Mouse (Mus musculus) spleen, adult 2 months (tissue): ENCODE data around the gene Ntsr2. TPM values are rescaled to one million over a fixed set of nuclear protein-coding genes. Genes with fewer than 3 reads are reported as not detected.
"Not testable (repeated sequence)": the region's sequence is repeated elsewhere in the genome, so short reads cannot be mapped to it uniquely, and the experiment has no call there.

Experiments used
- DNase-seq, 2 experiments: peaks; one replicate each; pipeline versions ENCODE4 v3.0.0 to v3.0.0-alpha.2; 2012 to 2021; ENCODE audit warnings: low spot score in 2 of 2, low read depth in 1 of 2
- H3K27ac ChIP-seq: fragments of 200-500 bp; 2 replicates; pipeline ENCODE4 v1.5.1; 2012; ENCODE audit warnings: low read length, inconsistent platforms; ENCODE audit not compliant: insufficient read depth
- H3K27me3 ChIP-seq: fragments of 200-500 bp; 2 replicates; pipeline ENCODE4 v1.6.1; 2012; ENCODE audit warnings: mild to moderate bottlenecking, moderate library complexity, low read length, inconsistent platforms; ENCODE audit not compliant: control insufficient read depth, insufficient read depth
- H3K36me3 ChIP-seq: fragments of 200-500 bp; 2 replicates; pipeline ENCODE4 v1.6.1; 2012; ENCODE audit warnings: mild to moderate bottlenecking, low read length, inconsistent platforms; ENCODE audit not compliant: control insufficient read depth, insufficient read depth
- H3K4me1 ChIP-seq: fragments of 200-500 bp; 2 replicates; pipeline ENCODE4 v1.6.1; 2011; ENCODE audit warnings: inconsistent platforms; ENCODE audit not compliant: control insufficient read depth, insufficient read depth, insufficient read length
- H3K4me3 ChIP-seq: fragments of 200-500 bp; 2 replicates; pipeline ENCODE4 v1.5.1; 2011; ENCODE audit warnings: mild to moderate bottlenecking, inconsistent platforms; ENCODE audit not compliant: insufficient read depth, insufficient read length; ENCODE audit errors: extremely low read depth
- CTCF ChIP-seq: fragments of 200-500 bp; IDR thresholded peaks from 2 replicates; pipeline ENCODE4 v1.5.1; 2011; ENCODE audit warnings: mild to moderate bottlenecking, inconsistent platforms; ENCODE audit not compliant: insufficient read depth, insufficient read length, insufficient replicate concordance; ENCODE audit errors: extremely low read depth
- POLR2A ChIP-seq: fragments of 200-500 bp; IDR thresholded peaks from 2 replicates; pipeline ENCODE4 v1.6.1; 2011; ENCODE audit warnings: low read depth, low read length, inconsistent platforms
- WGBS: fragments of 180-500 bp; shearing (Covaris S2); methylation state at CpG from one replicate; pipeline ENCODE4 v1.1.7; 2018; 5-methylcytosine and 5-hydroxymethylcytosine counted together
- polyA plus RNA-seq: library from polyadenylated mRNA; depleted of rRNA; stranded (reverse); fragments of >200 nt; gene quantifications from 2 replicates; pipeline ENCODE4 v1.2.3, GENCODE M21; 2012

Gene Ntsr2
- polyA plus RNA-seq, 1 experiment: 0.11 TPM

DNA sequence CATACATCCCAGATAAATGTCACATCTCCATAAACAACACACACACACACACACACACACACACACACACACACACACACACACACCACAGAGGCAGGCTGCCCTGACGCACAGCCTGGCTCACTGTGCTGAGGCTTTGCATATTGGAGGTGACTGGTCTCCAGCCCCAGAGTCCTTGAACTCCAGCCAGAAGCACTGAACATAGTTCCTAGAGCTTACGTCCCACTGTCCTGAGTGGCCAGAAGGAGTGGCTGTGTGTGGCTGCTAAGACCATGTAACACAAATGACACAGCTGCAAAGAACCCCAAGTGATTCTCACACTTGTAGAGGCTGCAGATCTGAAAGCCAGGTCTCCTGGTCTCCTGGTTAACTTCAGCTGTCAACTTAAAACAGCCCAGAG is 8.8 kb downstream of the Ntsr2 start:
- Histone ChIP-seq H3K4me1 (no peaks in the 10 kb centered on the region), H3K27ac (no peak overlapping the region), H3K27me3 (no peaks in the 10 kb centered on the region), H3K36me3 (no peaks in the 10 kb centered on the region), H3K4me3 (no peak overlapping the region)
- WGBS: 82% methylated on average over 2 of the region's 2 CpGs
- TF ChIP-seq CTCF: no peak
- no peak for TF ChIP-seq POLR2A
- no peak for DNase-seq

DNA sequence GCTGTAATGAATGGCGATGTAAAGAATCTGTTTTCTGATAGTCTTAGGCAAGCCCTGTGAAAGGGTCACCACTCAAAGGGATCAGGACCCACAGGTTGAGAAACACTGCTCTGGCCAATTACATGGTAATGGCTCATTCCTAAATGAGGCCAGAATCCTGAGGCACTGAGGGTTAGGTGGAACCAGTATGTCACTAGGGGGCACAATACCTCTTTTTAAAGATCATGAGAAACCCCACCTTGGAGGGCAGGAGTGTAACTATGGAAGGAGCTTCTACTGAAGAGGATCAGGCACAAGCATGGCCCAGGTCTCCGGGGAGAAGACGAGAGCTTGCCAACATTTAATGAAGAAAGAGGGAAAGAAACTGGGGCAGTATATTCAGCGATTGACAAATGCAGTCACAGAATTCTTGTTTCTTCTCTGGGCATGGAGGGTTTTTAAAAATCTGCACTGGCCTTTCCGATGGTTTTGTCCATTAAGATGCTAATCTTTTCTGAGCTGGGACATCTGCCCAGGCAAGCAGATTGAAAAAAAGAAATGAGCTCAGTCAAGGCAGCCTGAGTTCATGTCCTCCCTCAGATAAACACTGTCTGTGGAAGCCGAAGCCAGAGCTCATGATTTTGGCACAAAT is 9.9 kb downstream of the Ntsr2 start:
- TF ChIP-seq POLR2A: no peak
- TF ChIP-seq CTCF: no peak
- DNase-seq: no peak
- Histone ChIP-seq H3K27me3 (no peaks in the 10 kb centered on the region), H3K36me3 (no peaks in the 10 kb centered on the region), H3K4me3 (no peak overlapping the region), H3K27ac (no peak overlapping the region), H3K4me1 (no peaks in the 10 kb centered on the region)
- 78% methylated on average over 6 of the region's 6 CpGs for WGBS

DNA sequence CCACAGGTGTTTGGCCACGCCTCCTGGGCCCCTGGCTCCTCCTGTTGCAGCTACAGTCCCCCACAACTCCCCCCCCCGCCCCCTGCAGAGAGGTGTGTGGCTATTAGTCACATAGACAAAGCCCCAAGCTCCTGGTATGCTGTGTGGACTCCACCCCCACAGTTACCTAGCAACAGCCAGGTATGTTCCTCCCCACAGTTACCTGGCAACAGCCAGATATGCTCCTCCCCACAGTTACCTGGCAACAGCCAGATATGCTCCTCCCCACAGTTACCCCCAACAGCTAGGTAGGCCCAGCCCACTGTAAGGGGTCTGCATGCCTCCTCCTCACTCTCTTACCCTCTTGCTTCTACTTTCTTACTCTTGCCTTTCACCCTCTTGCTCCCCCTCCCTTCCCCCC is 11.8 kb downstream of the Ntsr2 start:
- no peaks in the 10 kb centered on the region for H3K4me1 ChIP-seq
- TF ChIP-seq POLR2A (no peak), CTCF (no peak)
- no peak for DNase-seq
- no peaks in the 10 kb centered on the region for H3K36me3 ChIP-seq
- no peaks in the 10 kb centered on the region for H3K27me3 ChIP-seq
- 40% methylated on average over 2 of the region's 2 CpGs for WGBS
- H3K4me3 ChIP-seq: no peak overlapping the region
- no peak overlapping the region for H3K27ac ChIP-seq

DNA sequence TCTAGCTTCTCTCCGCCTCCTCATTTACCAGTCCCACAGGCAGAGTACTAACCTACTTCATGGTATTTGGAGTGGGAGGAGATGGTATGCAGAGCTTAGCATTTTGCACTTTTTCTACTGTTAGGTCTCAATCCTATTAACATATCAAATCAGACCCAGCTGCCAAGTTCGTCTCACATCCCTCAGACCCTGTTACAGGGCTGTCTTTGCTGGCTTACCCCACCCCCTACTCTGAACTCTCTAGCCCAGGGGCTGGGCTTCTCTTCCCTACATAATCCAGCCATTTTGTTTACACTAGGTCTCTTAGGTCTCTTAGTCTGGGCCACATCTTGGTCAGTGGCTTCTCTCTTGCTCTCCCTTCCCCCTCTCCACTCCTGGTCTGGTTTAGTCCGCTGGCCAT is 16.0 kb downstream of the Ntsr2 start:
- Histone ChIP-seq H3K27me3 (no peaks in the 10 kb centered on the region), H3K4me3 (no peak overlapping the region), H3K4me1 (no peaks in the 10 kb centered on the region), H3K27ac (no peak overlapping the region), H3K36me3 (no peaks in the 10 kb centered on the region)
- TF ChIP-seq POLR2A: no peak
- no peak for TF ChIP-seq CTCF
- WGBS: 82% methylated on average over 3 of the region's 3 CpGs
- DNase-seq: no peak

DNA sequence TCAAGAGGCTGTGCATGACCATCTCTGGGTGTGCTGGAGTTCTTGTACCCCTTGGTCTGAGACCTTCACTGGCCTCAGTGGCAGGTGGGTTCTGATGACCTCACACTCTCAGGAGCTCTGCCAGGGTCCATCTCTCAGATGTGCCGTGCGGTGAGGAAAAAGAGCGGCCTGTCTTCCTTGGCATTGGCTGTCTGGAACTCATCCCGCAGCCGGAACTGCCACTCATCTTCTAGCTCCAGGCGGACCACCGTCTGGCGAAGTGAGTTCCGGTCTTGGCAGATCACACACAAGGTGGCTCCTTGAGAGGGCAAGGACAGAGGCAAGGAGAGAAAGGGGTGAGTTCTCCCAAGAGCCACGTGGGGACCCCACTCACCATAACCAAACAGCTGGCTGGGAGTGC is 19.1 kb downstream of the Ntsr2 start:
- no peaks in the 10 kb centered on the region for H3K4me1 ChIP-seq
- H3K27me3 ChIP-seq: no peaks in the 10 kb centered on the region
- no peak for DNase-seq
- no peaks in the 10 kb centered on the region for H3K36me3 ChIP-seq
- no peak overlapping the region for H3K27ac ChIP-seq
- 94% methylated on average over 10 of the region's 10 CpGs for WGBS
- no peak overlapping the region for H3K4me3 ChIP-seq
- no peak for TF ChIP-seq CTCF
- TF ChIP-seq POLR2A: no peak

DNA sequence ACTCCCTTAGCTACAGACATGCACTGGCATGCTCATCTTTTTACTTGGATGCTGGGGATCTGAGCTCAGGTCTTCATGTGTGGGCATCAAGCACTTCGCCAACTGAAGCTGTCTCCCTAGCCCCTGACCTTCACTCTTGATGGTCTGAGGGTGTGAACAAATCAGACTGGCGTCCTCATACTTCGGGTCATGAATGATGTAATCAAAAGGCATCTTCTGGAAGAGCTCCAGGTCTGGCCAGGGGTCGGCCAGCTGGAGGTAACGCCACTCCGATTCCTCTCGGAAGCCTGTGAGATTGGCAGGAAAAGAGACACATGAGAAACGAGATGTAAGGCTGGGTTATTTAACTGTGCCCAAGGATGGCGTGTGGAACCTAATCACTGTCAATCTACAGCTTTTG is 37.4 kb downstream of the Ntsr2 start:
- TF ChIP-seq POLR2A (no peak), CTCF (no peak)
- H3K27me3 ChIP-seq: no peaks in the 10 kb centered on the region
- no peaks in the 10 kb centered on the region for H3K36me3 ChIP-seq
- no peak overlapping the region for H3K27ac ChIP-seq
- H3K4me3 ChIP-seq: no peak overlapping the region
- whole genome bisulfite sequencing: 89% methylated on average over 9 of the region's 9 CpGs
- no peaks in the 10 kb centered on the region for H3K4me1 ChIP-seq
- DNase-seq: no peak

DNA sequence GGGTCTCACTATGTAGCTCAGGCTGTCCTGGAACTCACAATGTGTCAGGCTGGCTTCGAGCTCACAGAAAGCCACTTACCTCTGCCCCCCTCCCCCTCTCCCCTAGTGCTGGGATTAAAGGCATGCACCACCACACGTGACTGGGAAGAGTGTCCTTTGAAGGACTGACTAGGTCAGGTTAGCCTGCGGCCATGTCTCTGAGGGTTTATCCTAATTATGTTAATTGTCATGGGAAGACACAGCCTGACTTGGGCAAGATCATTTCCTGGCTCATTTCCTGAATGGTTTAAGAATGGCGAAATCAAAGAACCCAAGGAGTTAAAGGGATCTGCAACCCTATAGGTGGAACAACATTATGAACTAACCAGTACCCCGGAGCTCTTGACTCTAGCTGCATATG is 41.6 kb downstream of the Ntsr2 start:
- H3K4me1 ChIP-seq: no peaks in the 10 kb centered on the region
- no peak overlapping the region for H3K27ac ChIP-seq
- no peaks in the 10 kb centered on the region for H3K27me3 ChIP-seq
- no peak for DNase-seq
- no peaks in the 10 kb centered on the region for H3K36me3 ChIP-seq
- WGBS: 81% methylated on average over 5 of the region's 5 CpGs
- TF ChIP-seq POLR2A (no peak), CTCF (no peak)
- H3K4me3 ChIP-seq: no peak overlapping the region

DNA sequence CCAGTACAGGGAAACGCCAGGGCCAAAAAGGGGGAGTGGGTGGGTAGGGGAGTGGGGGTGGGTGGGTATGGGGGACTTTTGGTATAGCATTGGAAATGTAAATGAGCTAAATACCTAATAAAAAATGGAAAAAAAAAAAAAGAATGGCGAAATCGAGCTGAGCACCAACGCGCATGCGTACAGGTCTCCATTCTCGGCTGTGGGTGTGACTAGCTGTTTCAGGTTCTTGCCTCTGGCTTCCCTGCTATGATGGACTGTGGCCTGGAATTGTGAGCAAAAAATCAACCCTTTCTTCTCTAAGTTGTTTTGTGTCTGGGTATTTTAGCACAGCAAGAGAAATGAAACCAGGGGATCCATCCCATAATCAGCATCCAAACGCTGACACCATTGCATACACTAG is 42.1 kb downstream of the Ntsr2 start:
- H3K27me3 ChIP-seq, H3K4me1 ChIP-seq, DNase-seq, H3K27ac ChIP-seq, H3K4me3 ChIP-seq, H3K36me3 ChIP-seq: not testable (repeated sequence)
- WGBS: 90% methylated on average over 7 of the region's 8 CpGs
